Mouse (Mus musculus): ENCODE data around the gene Shisal2a. TPM values are rescaled to one million over a fixed set of nuclear protein-coding genes. Genes with fewer than 3 reads are reported as not detected.
A peak's percentile ranks its signal among the peaks of the same experiment; 100 is the strongest.
"Not testable (repeated sequence)": the region's sequence is repeated elsewhere in the genome, so short reads cannot be mapped to it uniquely, and the experiment has no call there.

The Shisal2a gene
- polyA plus RNA-seq, 1 experiment from 2014 or later, result 0.72 TPM

GRCm38 (mm10) chr4:108363355-108364110 lies 19.6 kb downstream of the Shisal2a start:
- H3K4me3 ChIP-seq (ENCODE audit: low read length), result no peak overlapping the region
- no peaks in the 10 kb centered on the region for H3K9me3 ChIP-seq (ENCODE audit: control insufficient read depth, low read length)
- no peaks in the 10 kb centered on the region for H3K27me3 ChIP-seq (replicated peaks; ENCODE audit: control insufficient read depth, insufficient read depth, low read length)
- H3K36me3 ChIP-seq (ENCODE audit: control insufficient read depth, insufficient read depth, low read length), result no peaks in the 10 kb centered on the region
- peak overlapping the region; percentile 6; the same call in 1 of the 2 replicates for H3K9ac ChIP-seq (ENCODE audit: low read depth, low read length)
- 16% methylated on average over 7 of the region's 7 CpGs for WGBS
- H3K27ac ChIP-seq (ENCODE audit: low read length), result peak overlapping the region; percentile 91
- peaks cover 31% of the 10 kb centered on the region for H3K4me1 ChIP-seq (ENCODE audit: control insufficient read depth, insufficient read depth, low read length)
- ATAC-seq, result peak; percentile 39; the same call in 1 of the 2 replicates
- H3K4me2 ChIP-seq (ENCODE audit: low read depth, low read length), result peak overlapping the region; percentile 47

- H3K36me3 ChIP-seq (ENCODE audit: control insufficient read depth, insufficient read depth, low read length), result no peaks in the 10 kb centered on the region
- ATAC-seq, result peak; percentile 78
- WGBS, result 7% methylated on average over 18 of the region's 18 CpGs
- peak overlapping the region; percentile 47 for H3K4me2 ChIP-seq (ENCODE audit: low read depth, low read length)
- peak overlapping the region; percentile 15; the same call in 1 of the 2 replicates for H3K4me3 ChIP-seq (ENCODE audit: low read length)
- H3K27me3 ChIP-seq (replicated peaks; ENCODE audit: control insufficient read depth, insufficient read depth, low read length), result no peaks in the 10 kb centered on the region
- peak overlapping the region; percentile 49 for H3K9ac ChIP-seq (ENCODE audit: low read depth, low read length)
- H3K9me3 ChIP-seq (ENCODE audit: control insufficient read depth, low read length), result no peaks in the 10 kb centered on the region
- H3K27ac ChIP-seq (ENCODE audit: low read length), result peak overlapping the region; percentile 91
- H3K4me1 ChIP-seq (ENCODE audit: control insufficient read depth, insufficient read depth, low read length), result peaks cover 31% of the 10 kb centered on the region
These were observed 20.6 kb downstream of the Shisal2a start for GRCm38 (mm10) chr4:108362321-108363261.

- H3K4me1 ChIP-seq (ENCODE audit: control insufficient read depth, insufficient read depth, low read length), result peaks cover 33% of the 10 kb centered on the region
- peak overlapping the region; percentile 23 for H3K4me2 ChIP-seq (ENCODE audit: low read depth, low read length)
- no peaks in the 10 kb centered on the region for H3K36me3 ChIP-seq (ENCODE audit: control insufficient read depth, insufficient read depth, low read length)
- H3K9ac ChIP-seq (ENCODE audit: low read depth, low read length), result peak overlapping the region; percentile 26; the same call in 1 of the 2 replicates
- 11% methylated on average over 28 of the region's 28 CpGs for WGBS
- H3K4me3 ChIP-seq (ENCODE audit: low read length), result peak overlapping the region; percentile 16
- ATAC-seq, result peak; percentile 49
- H3K9me3 ChIP-seq (ENCODE audit: control insufficient read depth, low read length), result no peaks in the 10 kb centered on the region
- H3K27me3 ChIP-seq (replicated peaks; ENCODE audit: control insufficient read depth, insufficient read depth, low read length), result no peaks in the 10 kb centered on the region
- peak overlapping the region; percentile 73 for H3K27ac ChIP-seq (ENCODE audit: low read length)
These were observed 22.8 kb downstream of the Shisal2a start for GRCm38 (mm10) chr4:108360136-108361055.

GRCm38 (mm10) chr4:108358498-108358897 lies 24.7 kb downstream of the Shisal2a start:
- Histone ChIP-seq H3K27me3 (replicated peaks; ENCODE audit: control insufficient read depth, insufficient read depth, low read length) (no peaks in the 10 kb centered on the region), H3K4me1 (ENCODE audit: control insufficient read depth, insufficient read depth, low read length) (peaks cover 28% of the 10 kb centered on the region), H3K36me3 (ENCODE audit: control insufficient read depth, insufficient read depth, low read length) (no peaks in the 10 kb centered on the region), H3K27ac (ENCODE audit: low read length) (no peak overlapping the region), H3K4me2 (ENCODE audit: low read depth, low read length) (no peak overlapping the region), H3K9me3 (ENCODE audit: control insufficient read depth, low read length) (no peaks in the 10 kb centered on the region), H3K4me3 (ENCODE audit: low read length) (no peak overlapping the region), H3K9ac (ENCODE audit: low read depth, low read length) (no peak overlapping the region)
- 40% methylated on average over 4 of the region's 4 CpGs for WGBS
- no peak for ATAC-seq

- H3K9ac ChIP-seq (ENCODE audit: low read depth, low read length), result no peak overlapping the region
- H3K36me3 ChIP-seq (ENCODE audit: control insufficient read depth, insufficient read depth, low read length), result no peaks in the 10 kb centered on the region
- WGBS, result 92% methylated on average over 8 of the region's 8 CpGs
- H3K27ac ChIP-seq (ENCODE audit: low read length), result no peak overlapping the region
- no peaks in the 10 kb centered on the region for H3K27me3 ChIP-seq (replicated peaks; ENCODE audit: control insufficient read depth, insufficient read depth, low read length)
- no peak overlapping the region for H3K4me3 ChIP-seq (ENCODE audit: low read length)
- ATAC-seq, result no peak
- H3K9me3 ChIP-seq (ENCODE audit: control insufficient read depth, low read length), result no peaks in the 10 kb centered on the region
- peaks cover 18% of the 10 kb centered on the region for H3K4me1 ChIP-seq (ENCODE audit: control insufficient read depth, insufficient read depth, low read length)
- no peak overlapping the region for H3K4me2 ChIP-seq (ENCODE audit: low read depth, low read length)
These were observed 25.7 kb downstream of the Shisal2a start for GRCm38 (mm10) chr4:108357458-108357857.

- not testable (repeated sequence) for ATAC-seq; H3K4me2 ChIP-seq (ENCODE audit: low read depth, low read length); H3K27ac ChIP-seq (ENCODE audit: low read length); H3K27me3 ChIP-seq (replicated peaks; ENCODE audit: control insufficient read depth, insufficient read depth, low read length); H3K36me3 ChIP-seq (ENCODE audit: control insufficient read depth, insufficient read depth, low read length); H3K9me3 ChIP-seq (ENCODE audit: control insufficient read depth, low read length); H3K4me3 ChIP-seq (ENCODE audit: low read length); H3K9ac ChIP-seq (ENCODE audit: low read depth, low read length)
- peaks cover 18% of the 10 kb centered on the region for H3K4me1 ChIP-seq (ENCODE audit: control insufficient read depth, insufficient read depth, low read length)
These were observed 29.6 kb downstream of the Shisal2a start for GRCm38 (mm10) chr4:108353591-108353990.

- peak; percentile 39; the same call in 1 of the 2 replicates for ATAC-seq
These were observed 32.3 kb downstream of the Shisal2a start for GRCm38 (mm10) chr4:108350819-108351218.

GRCm38 (mm10) chr4:108349836-108350547 lies 33.2 kb downstream of the Shisal2a start:
- Histone ChIP-seq H3K27ac (ENCODE audit: low read length) (no peak overlapping the region), H3K9ac (ENCODE audit: low read depth, low read length) (no peak overlapping the region), H3K4me1 (ENCODE audit: control insufficient read depth, insufficient read depth, low read length) (peaks cover 32% of the 10 kb centered on the region), H3K4me2 (ENCODE audit: low read depth, low read length) (no peak overlapping the region), H3K27me3 (replicated peaks; ENCODE audit: control insufficient read depth, insufficient read depth, low read length) (no peaks in the 10 kb centered on the region), H3K36me3 (ENCODE audit: control insufficient read depth, insufficient read depth, low read length) (no peaks in the 10 kb centered on the region), H3K9me3 (ENCODE audit: control insufficient read depth, low read length) (no peaks in the 10 kb centered on the region), H3K4me3 (ENCODE audit: low read length) (no peak overlapping the region)
- no peak for ATAC-seq
- WGBS, result 27% methylated on average over 8 of the region's 8 CpGs

More at GRCm38 (mm10) chr4:108350819-108351218, 32.3 kb downstream of the Shisal2a start:
- Histone ChIP-seq H3K36me3 (ENCODE audit: control insufficient read depth, insufficient read depth, low read length) (no peaks in the 10 kb centered on the region), H3K9me3 (ENCODE audit: control insufficient read depth, low read length) (no peaks in the 10 kb centered on the region), H3K4me3 (ENCODE audit: low read length) (no peak overlapping the region), H3K9ac (ENCODE audit: low read depth, low read length) (no peak overlapping the region), H3K27ac (ENCODE audit: low read length) (peak overlapping the region; percentile 39; the same call in 1 of the 2 replicates), H3K4me2 (ENCODE audit: low read depth, low read length) (no peak overlapping the region), H3K4me1 (ENCODE audit: control insufficient read depth, insufficient read depth, low read length) (peaks cover 33% of the 10 kb centered on the region), H3K27me3 (replicated peaks; ENCODE audit: control insufficient read depth, insufficient read depth, low read length) (no peaks in the 10 kb centered on the region)
- 14% methylated on average over 8 of the region's 8 CpGs for WGBS
